ENCODE assay signal across 7 mouse cellular contexts in the genomic region with DNA sequence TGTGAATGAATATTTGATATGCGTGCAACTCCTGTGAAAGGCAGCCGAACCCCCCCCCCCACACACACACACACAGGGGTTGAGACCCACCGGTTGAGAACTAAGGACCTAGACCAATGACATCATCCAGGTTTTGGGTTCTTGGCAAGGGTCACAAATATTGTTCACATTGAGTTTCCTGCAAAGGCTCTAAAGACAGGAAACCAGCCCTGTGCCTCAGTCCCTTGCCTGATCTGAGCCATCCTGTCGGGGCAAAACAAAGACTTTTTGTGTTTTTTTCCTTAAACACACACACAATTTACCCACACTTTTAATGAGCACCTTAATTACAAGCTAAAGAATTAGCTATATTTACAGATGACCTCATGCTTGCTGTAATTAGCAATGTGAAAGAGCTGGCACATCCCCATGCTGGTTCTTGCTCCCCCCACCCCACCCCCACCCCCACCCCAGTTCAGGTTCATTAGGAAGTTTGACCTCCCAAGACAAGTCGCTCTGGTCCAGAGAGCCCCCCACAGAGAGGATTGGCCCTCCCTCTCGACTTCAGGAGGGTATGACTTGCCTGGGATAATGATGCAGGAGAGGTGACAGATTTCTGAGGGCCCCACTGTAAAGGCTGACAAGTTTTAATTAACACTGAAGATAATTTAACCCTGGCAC. TPM values are rescaled to one million over a fixed set of nuclear protein-coding genes. Genes with fewer than 3 reads are reported as not detected.
DNase-seq lines count a peak whose midpoint lies in the region; ATAC-seq and TF ChIP-seq lines count a peak whose summit lies in the region.

No protein-coding gene starts in this region.

- ATAC-seq in midbrain, embryonic 15.5 days (replicated peaks), result no peak
- no peak for ATAC-seq in midbrain, embryonic 11.5 days (ENCODE audit: low FRiP score)
- ATAC-seq in embryonic facial prominence, embryonic 14.5 days (ENCODE audit: low read depth), result no peak
- no peak for ATAC-seq in hindbrain, embryonic 14.5 days (ENCODE audit: low FRiP score)

- no peak for TF ChIP-seq CTCF in olfactory bulb, adult 2 months (IDR thresholded peaks at IDR 0.05; ENCODE audit: insufficient read depth, low read depth, low read length)

- peaks cover 14% of the 10 kb centered on the region for H3K4me1 ChIP-seq in midbrain, embryonic 15.5 days
- peaks cover 13% of the 10 kb centered on the region for H3K4me1 ChIP-seq in midbrain, embryonic 11.5 days (ENCODE audit: control insufficient read depth, insufficient read depth, low read length)
- H3K4me1 ChIP-seq in embryonic facial prominence, embryonic 14.5 days (ENCODE audit: control insufficient read depth, insufficient read depth, low read length), result peaks cover 72% of the 10 kb centered on the region
- peaks cover 17% of the 10 kb centered on the region for H3K4me1 ChIP-seq in hindbrain, embryonic 14.5 days (replicated peaks; ENCODE audit: control insufficient read depth, insufficient read depth, low read length)
- H3K4me1 ChIP-seq in olfactory bulb, adult 2 months (ENCODE audit: control insufficient read depth, insufficient read depth, low read length), result peaks cover 49% of the 10 kb centered on the region

- TF ChIP-seq POLR2A in olfactory bulb, adult 2 months (IDR thresholded peaks at IDR 0.05; ENCODE audit: insufficient read depth, low read depth, low read length), result no peak

- 55% methylated on average over 6 of the region's 6 CpGs for WGBS in midbrain, embryonic 15.5 days
- WGBS in midbrain, embryonic 11.5 days, result 62% methylated on average over 6 of the region's 6 CpGs
- 24% methylated on average over 6 of the region's 6 CpGs for WGBS in embryonic facial prominence, embryonic 14.5 days
- WGBS in hindbrain, embryonic 14.5 days, result 56% methylated on average over 6 of the region's 6 CpGs
- 21% methylated on average over 6 of the region's 6 CpGs for WGBS in olfactory bulb, adult 2 months

- no peak overlapping the region for H3K4me3 ChIP-seq in midbrain, embryonic 15.5 days
- no peak overlapping the region for H3K4me3 ChIP-seq in midbrain, embryonic 11.5 days (ENCODE audit: low read depth, low read length)
- H3K4me3 ChIP-seq in embryonic facial prominence, embryonic 14.5 days (ENCODE audit: low read depth, low read length), result no peak overlapping the region
- H3K4me3 ChIP-seq in hindbrain, embryonic 14.5 days (replicated peaks; ENCODE audit: low read length), result no peak overlapping the region
- no peak overlapping the region for H3K4me3 ChIP-seq in olfactory bulb, adult 2 months (ENCODE audit: insufficient read depth, low read depth, low read length)

- no peak overlapping the region for H3K9ac ChIP-seq in midbrain, embryonic 15.5 days
- H3K9ac ChIP-seq in midbrain, embryonic 11.5 days (ENCODE audit: low read length), result no peak overlapping the region
- peak overlapping the region; percentile 45; the same call in 1 of the 2 replicates for H3K9ac ChIP-seq in embryonic facial prominence, embryonic 14.5 days (ENCODE audit: low read depth, low read length)
- H3K9ac ChIP-seq in hindbrain, embryonic 14.5 days, result no peak overlapping the region

- no peaks in the 10 kb centered on the region for H3K9me3 ChIP-seq in midbrain, embryonic 15.5 days
- no peaks in the 10 kb centered on the region for H3K9me3 ChIP-seq in midbrain, embryonic 11.5 days (ENCODE audit: control insufficient read depth, low read length)
- no peaks in the 10 kb centered on the region for H3K9me3 ChIP-seq in embryonic facial prominence, embryonic 14.5 days (ENCODE audit: control insufficient read depth, low read length)
- no peaks in the 10 kb centered on the region for H3K9me3 ChIP-seq in hindbrain, embryonic 14.5 days (ENCODE audit: control insufficient read depth, low read length)

- 0 out of 2 replicates have a peak overlapping the region, but pooled peaks have one; percentile 7 for H3K27ac ChIP-seq in midbrain, embryonic 15.5 days
- no peak overlapping the region; the same call in 1 of the 2 replicates for H3K27ac ChIP-seq in midbrain, embryonic 11.5 days (ENCODE audit: low read depth, low read length)
- H3K27ac ChIP-seq in embryonic facial prominence, embryonic 14.5 days (replicated peaks; ENCODE audit: low read depth, low read length), result peak overlapping the region; percentile 86
- H3K27ac ChIP-seq in hindbrain, embryonic 14.5 days, result peak overlapping the region; percentile 61; the same call in 1 of the 2 replicates
- peak overlapping the region; percentile 90; the same call in 1 of the 2 replicates for H3K27ac ChIP-seq in olfactory bulb, adult 2 months (ENCODE audit: insufficient read depth, low read depth, low read length)

- H3K27me3 ChIP-seq in midbrain, embryonic 15.5 days (replicated peaks), result no peaks in the 10 kb centered on the region
- H3K27me3 ChIP-seq in midbrain, embryonic 11.5 days (ENCODE audit: control insufficient read depth, insufficient read depth, low read length), result no peaks in the 10 kb centered on the region
- H3K27me3 ChIP-seq in embryonic facial prominence, embryonic 14.5 days (replicated peaks; ENCODE audit: control insufficient read depth, insufficient read depth, low read length), result no peaks in the 10 kb centered on the region
- H3K27me3 ChIP-seq in hindbrain, embryonic 14.5 days (ENCODE audit: control insufficient read depth, insufficient read depth, low read length), result no peaks in the 10 kb centered on the region

- H3K36me3 ChIP-seq in midbrain, embryonic 15.5 days (replicated peaks), result no peaks in the 10 kb centered on the region
- H3K36me3 ChIP-seq in midbrain, embryonic 11.5 days (ENCODE audit: control insufficient read depth, insufficient read depth, low read length), result no peaks in the 10 kb centered on the region
- H3K36me3 ChIP-seq in embryonic facial prominence, embryonic 14.5 days (ENCODE audit: control insufficient read depth, insufficient read depth, low read length), result peaks cover 14% of the 10 kb centered on the region
- H3K36me3 ChIP-seq in hindbrain, embryonic 14.5 days (replicated peaks; ENCODE audit: control insufficient read depth, insufficient read depth), result peaks cover 3% of the 10 kb centered on the region

- intact Hi-C loops in left cerebral cortex, postnatal 4 days (cut with DNase I), result no loop called here

- DNase-seq in midbrain, embryonic 11.5 days (ENCODE audit: low spot score, missing footprints), result no peak
- DNase-seq in embryonic facial prominence, embryonic 14.5 days (ENCODE audit: low spot score), result no peak
- no peak for DNase-seq in hindbrain, embryonic 14.5 days (ENCODE audit: low spot score)
- no peak for DNase-seq in left cerebral cortex, postnatal 4 days
- no peak for DNase-seq in adrenal gland, postnatal 4 days (ENCODE audit: low spot score in 2 of 2)

- H3K4me2 ChIP-seq in midbrain, embryonic 15.5 days, result no peak overlapping the region
- H3K4me2 ChIP-seq in midbrain, embryonic 11.5 days, result no peak overlapping the region
- H3K4me2 ChIP-seq in embryonic facial prominence, embryonic 14.5 days (ENCODE audit: low read depth, low read length), result 0 out of 2 replicates have a peak overlapping the region, but pooled peaks have one; percentile 8
- no peak overlapping the region for H3K4me2 ChIP-seq in hindbrain, embryonic 14.5 days (replicated peaks)

RNA-seq across cellular contexts. Expression of gene Actn4, which starts 17.3 kb away (rescaled TPM):
- 140 and 143 TPM in 2 replicates for polyA plus RNA-seq in midbrain, embryonic 15.5 days (2015; fragmentation: Nextera tagmentation; extraction: Ambion mirVana)
- 141 and 144 TPM in 2 replicates for polyA plus RNA-seq in midbrain, embryonic 11.5 days (2014; fragmentation: Nextera tagmentation; extraction: Ambion mirVana)
- 256 and 280 TPM in 2 replicates for polyA plus RNA-seq in embryonic facial prominence, embryonic 14.5 days (2014; fragmentation: Nextera tagmentation; extraction: Ambion mirVana)
- polyA plus RNA-seq in hindbrain, embryonic 14.5 days (2014; fragmentation: Nextera tagmentation; extraction: Ambion mirVana), result 133 and 147 TPM in 2 replicates
- 498 TPM in 1 of 2 replicates, not detected in the other for polyA plus RNA-seq in olfactory bulb, adult 2 months (2012; ENCODE audit: insufficient read depth, insufficient read length, low replicate concordance, missing spikeins)
- 100 to 1,000 TPM; 129 to 134 TPM for total RNA-seq in left cerebral cortex, postnatal 4 days (2021)
- 100 to 1,000 TPM; 220 to 242 TPM for total RNA-seq in adrenal gland, postnatal 4 days (2021)

RNA-seq across cellular contexts. Expression of gene Eif3k, which starts 36.8 kb away (rescaled TPM):
- polyA plus RNA-seq in midbrain, embryonic 15.5 days (2015; fragmentation: Nextera tagmentation; extraction: Ambion mirVana), result 269 and 284 TPM in 2 replicates
- 392 and 400 TPM in 2 replicates for polyA plus RNA-seq in midbrain, embryonic 11.5 days (2014; fragmentation: Nextera tagmentation; extraction: Ambion mirVana)
- 403 and 404 TPM in 2 replicates for polyA plus RNA-seq in embryonic facial prominence, embryonic 14.5 days (2014; fragmentation: Nextera tagmentation; extraction: Ambion mirVana)
- polyA plus RNA-seq in hindbrain, embryonic 14.5 days (2014; fragmentation: Nextera tagmentation; extraction: Ambion mirVana), result 291 and 321 TPM in 2 replicates
- polyA plus RNA-seq in olfactory bulb, adult 2 months (2012; ENCODE audit: insufficient read depth, insufficient read length, low replicate concordance, missing spikeins), result not detected in 2 replicates
- total RNA-seq in left cerebral cortex, postnatal 4 days (2021), result 100 to 1,000 TPM; 212 to 213 TPM
- total RNA-seq in adrenal gland, postnatal 4 days (2021), result 100 to 1,000 TPM; 308 to 312 TPM

RNA-seq across cellular contexts. Expression of gene Map4k1, which starts 37.0 kb away (rescaled TPM):
- 8.5 and 11.4 TPM in 2 replicates for polyA plus RNA-seq in midbrain, embryonic 15.5 days (2015; fragmentation: Nextera tagmentation; extraction: Ambion mirVana)
- 4.1 and 5.5 TPM in 2 replicates for polyA plus RNA-seq in midbrain, embryonic 11.5 days (2014; fragmentation: Nextera tagmentation; extraction: Ambion mirVana)
- polyA plus RNA-seq in embryonic facial prominence, embryonic 14.5 days (2014; fragmentation: Nextera tagmentation; extraction: Ambion mirVana), result 7.2 and 8.7 TPM in 2 replicates
- 8.6 and 10.4 TPM in 2 replicates for polyA plus RNA-seq in hindbrain, embryonic 14.5 days (2014; fragmentation: Nextera tagmentation; extraction: Ambion mirVana)
- polyA plus RNA-seq in olfactory bulb, adult 2 months (2012; ENCODE audit: insufficient read depth, insufficient read length, low replicate concordance, missing spikeins), result not detected in 2 replicates
- total RNA-seq in left cerebral cortex, postnatal 4 days (2021), result 10 to 100 TPM; 12.9 to 14.7 TPM
- 1 to 10 TPM; 2.5 to 3.6 TPM for total RNA-seq in adrenal gland, postnatal 4 days (2021)

Comparison
In these comparisons a context has a peak if more than half of its experiments do, and no peak if none do; other contexts are left out.
1. RNA of gene Eif3k, which starts 36.8 kb away (polyA plus RNA-seq): 403 to 404 TPM in embryonic facial prominence, embryonic 14.5 days, 392 to 400 TPM in midbrain, embryonic 11.5 days, 291 to 321 TPM in hindbrain, embryonic 14.5 days and 269 to 284 TPM in midbrain, embryonic 15.5 days; not detected in olfactory bulb, adult 2 months; every median in the first group is over 100 times any median in the second.